Mouse (Mus musculus): Measurements from ENCODE around the gene Adam33. TPM values are rescaled to one million over a fixed set of nuclear protein-coding genes. Genes with fewer than 3 reads are reported as not detected.
A peak's percentile ranks its signal among the peaks of the same experiment; 100 is the strongest.

The Adam33 gene
- polyA plus RNA-seq, 1 experiment from 2014 or later, result 3.2 TPM

DNA sequence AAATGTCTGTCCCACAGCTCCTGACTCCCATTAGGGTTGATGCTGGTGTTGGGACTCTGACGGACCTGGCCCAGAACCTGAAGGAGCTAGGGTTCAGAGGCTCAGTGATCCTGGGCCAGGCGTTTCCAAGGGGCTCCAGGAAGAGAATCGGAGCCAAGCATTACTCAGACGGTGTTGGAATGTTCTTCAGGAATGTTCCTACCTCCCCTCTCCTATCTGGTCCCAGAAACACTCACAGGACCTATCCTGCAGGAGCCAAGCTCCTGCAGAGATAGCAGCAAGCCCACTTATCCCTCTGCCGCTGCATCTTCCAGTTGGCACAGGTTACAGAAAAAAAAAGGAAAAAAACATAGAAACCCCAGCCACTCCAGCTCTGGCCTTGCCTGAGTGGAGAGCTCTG is 2.0 kb downstream of the Adam33 start:
- no peak overlapping the region for H3K4me2 ChIP-seq (replicated peaks; ENCODE audit: low read depth, low read length)

GRCm38 (mm10) chr2:131060784-131061183 is 2.8 kb downstream of the Adam33 start:
- H3K27ac ChIP-seq (ENCODE audit: low read length), result no peak overlapping the region
- H3K9ac ChIP-seq (replicated peaks; ENCODE audit: low read depth), result no peak overlapping the region
- H3K4me2 ChIP-seq (replicated peaks; ENCODE audit: low read depth, low read length), result no peak overlapping the region
- H3K4me1 ChIP-seq (ENCODE audit: insufficient read depth, low read depth, low read length), result peaks cover 4% of the 10 kb centered on the region; the same call in 1 of the 2 replicates
- H3K36me3 ChIP-seq (ENCODE audit: insufficient read depth, low read length), result no peaks in the 10 kb centered on the region
- H3K27me3 ChIP-seq (replicated peaks; ENCODE audit: insufficient read depth, low read length), result peaks cover 6% of the 10 kb centered on the region; the same call in 1 of the 2 replicates
- no peak overlapping the region for H3K4me3 ChIP-seq (ENCODE audit: low read depth, low read length)
- H3K9me3 ChIP-seq (ENCODE audit: low read length), result no peaks in the 10 kb centered on the region
- DNase-seq (ENCODE audit: low spot score) (no peak), ATAC-seq (no peak)
- TF ChIP-seq EP300 (IDR thresholded peaks at IDR 0.05) (no peak), CTCF (IDR thresholded peaks at IDR 0.05) (no peak)
- 70% methylated on average over 6 of the region's 6 CpGs for WGBS

More for the DNA sequence above, 2.0 kb downstream of the Adam33 start:
- DNase-seq (ENCODE audit: low spot score), result no peak
- no peak for TF ChIP-seq EP300 (IDR thresholded peaks at IDR 0.05)
- TF ChIP-seq CTCF (IDR thresholded peaks at IDR 0.05), result no peak
- WGBS, result 31% methylated on average over 5 of the region's 5 CpGs
- Histone ChIP-seq H3K4me1 (ENCODE audit: insufficient read depth, low read depth, low read length) (peaks cover 4% of the 10 kb centered on the region; the same call in 1 of the 2 replicates), H3K36me3 (ENCODE audit: insufficient read depth, low read length) (no peaks in the 10 kb centered on the region), H3K27ac (ENCODE audit: low read length) (no peak overlapping the region), H3K9ac (replicated peaks; ENCODE audit: low read depth) (no peak overlapping the region), H3K27me3 (replicated peaks; ENCODE audit: insufficient read depth, low read length) (0 out of 2 replicates have a peak, but pooled peaks cover 3% of the 10 kb centered on the region), H3K4me3 (ENCODE audit: low read depth, low read length) (no peak overlapping the region), H3K9me3 (ENCODE audit: low read length) (no peaks in the 10 kb centered on the region)
- ATAC-seq, result no peak

GRCm38 (mm10) chr2:131059781-131060540 is 3.7 kb downstream of the Adam33 start:
- ATAC-seq (no peak), DNase-seq (ENCODE audit: low spot score) (no peak)
- H3K36me3 ChIP-seq (ENCODE audit: insufficient read depth, low read length), result no peaks in the 10 kb centered on the region
- H3K4me3 ChIP-seq (ENCODE audit: low read depth, low read length), result no peak overlapping the region
- H3K9ac ChIP-seq (replicated peaks; ENCODE audit: low read depth), result no peak overlapping the region
- peaks cover 13% of the 10 kb centered on the region for H3K27me3 ChIP-seq (replicated peaks; ENCODE audit: insufficient read depth, low read length)
- H3K4me2 ChIP-seq (replicated peaks; ENCODE audit: low read depth, low read length), result no peak overlapping the region
- 64% methylated on average over 9 of the region's 9 CpGs for WGBS
- TF ChIP-seq CTCF (IDR thresholded peaks at IDR 0.05) (no peak), EP300 (IDR thresholded peaks at IDR 0.05) (no peak)
- H3K9me3 ChIP-seq (ENCODE audit: low read length), result no peaks in the 10 kb centered on the region
- H3K27ac ChIP-seq (ENCODE audit: low read length), result no peak overlapping the region
- H3K4me1 ChIP-seq (ENCODE audit: insufficient read depth, low read depth, low read length), result peaks cover 4% of the 10 kb centered on the region; the same call in 1 of the 2 replicates

- ATAC-seq, result no peak
Measured at GRCm38 (mm10) chr2:131059377-131059776, 4.2 kb downstream of the Adam33 start.

GRCm38 (mm10) chr2:131058672-131059071 is 4.9 kb downstream of the Adam33 start:
- no peaks in the 10 kb centered on the region for H3K9me3 ChIP-seq (ENCODE audit: low read length)
- TF ChIP-seq CTCF (IDR thresholded peaks at IDR 0.05), result no peak
- TF ChIP-seq EP300 (IDR thresholded peaks at IDR 0.05), result no peak

More at GRCm38 (mm10) chr2:131059377-131059776, 4.2 kb downstream of the Adam33 start:
- Histone ChIP-seq H3K9ac (replicated peaks; ENCODE audit: low read depth) (no peak overlapping the region), H3K27ac (ENCODE audit: low read length) (no peak overlapping the region), H3K36me3 (ENCODE audit: insufficient read depth, low read length) (no peaks in the 10 kb centered on the region), H3K27me3 (replicated peaks; ENCODE audit: insufficient read depth, low read length) (peaks cover 19% of the 10 kb centered on the region), H3K9me3 (ENCODE audit: low read length) (no peaks in the 10 kb centered on the region), H3K4me3 (ENCODE audit: low read depth, low read length) (no peak overlapping the region), H3K4me2 (replicated peaks; ENCODE audit: low read depth, low read length) (no peak overlapping the region), H3K4me1 (ENCODE audit: insufficient read depth, low read depth, low read length) (peaks cover 4% of the 10 kb centered on the region)
- 17% methylated on average over 1 of the region's 1 CpGs for WGBS
- TF ChIP-seq CTCF (IDR thresholded peaks at IDR 0.05) (no peak), EP300 (IDR thresholded peaks at IDR 0.05) (no peak)
- DNase-seq (ENCODE audit: low spot score), result peak; percentile 36

DNA sequence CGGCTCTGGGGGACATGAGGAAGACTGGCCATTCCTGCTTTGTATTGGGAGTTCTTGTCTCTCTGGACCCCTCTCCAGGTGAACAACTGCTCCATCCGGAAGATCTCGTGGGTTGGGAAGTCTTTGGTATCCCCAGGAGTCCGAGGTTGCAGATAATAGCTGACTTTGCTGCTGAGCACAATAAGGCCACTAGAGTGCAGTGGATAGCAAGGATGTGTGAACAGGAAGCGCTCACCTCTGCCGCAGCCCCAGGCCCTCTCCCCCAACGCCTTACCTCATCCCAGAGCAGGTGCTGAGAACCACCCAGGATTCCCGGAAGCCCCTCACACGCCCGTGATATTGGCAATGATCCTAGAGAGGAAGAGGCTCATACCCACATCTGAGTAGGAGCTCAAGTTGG is 7.4 kb downstream of the Adam33 start:
- ATAC-seq (peak; percentile 46), DNase-seq (ENCODE audit: low spot score) (peak; percentile 56)
- H3K4me1 ChIP-seq (ENCODE audit: insufficient read depth, low read depth, low read length), result peaks cover 8% of the 10 kb centered on the region; the same call in 1 of the 2 replicates
- 4% methylated on average over 10 of the region's 10 CpGs for WGBS
- no peak overlapping the region for H3K4me3 ChIP-seq (ENCODE audit: low read depth, low read length)
- H3K4me2 ChIP-seq (replicated peaks; ENCODE audit: low read depth, low read length), result 0 out of 2 replicates have a peak overlapping the region, but pooled peaks have one; percentile 11
- peaks cover 34% of the 10 kb centered on the region for H3K27me3 ChIP-seq (replicated peaks; ENCODE audit: insufficient read depth, low read length)
- H3K27ac ChIP-seq (ENCODE audit: low read length), result no peak overlapping the region
- TF ChIP-seq EP300 (IDR thresholded peaks at IDR 0.05) (no peak), CTCF (IDR thresholded peaks at IDR 0.05) (peak; percentile 74)
- no peak overlapping the region for H3K9ac ChIP-seq (replicated peaks; ENCODE audit: low read depth)
- no peaks in the 10 kb centered on the region for H3K36me3 ChIP-seq (ENCODE audit: insufficient read depth, low read length)
- H3K9me3 ChIP-seq (ENCODE audit: low read length), result no peaks in the 10 kb centered on the region

More at GRCm38 (mm10) chr2:131058672-131059071, 4.9 kb downstream of the Adam33 start:
- H3K4me1 ChIP-seq (ENCODE audit: insufficient read depth, low read depth, low read length), result peaks cover 11% of the 10 kb centered on the region
- no peak for ATAC-seq
- H3K4me2 ChIP-seq (replicated peaks; ENCODE audit: low read depth, low read length), result no peak overlapping the region
- 90% methylated on average over 8 of the region's 8 CpGs for WGBS
- H3K27me3 ChIP-seq (replicated peaks; ENCODE audit: insufficient read depth, low read length), result peaks cover 26% of the 10 kb centered on the region
- no peak for DNase-seq (ENCODE audit: low spot score)
- no peak overlapping the region for H3K27ac ChIP-seq (ENCODE audit: low read length)
- no peaks in the 10 kb centered on the region for H3K36me3 ChIP-seq (ENCODE audit: insufficient read depth, low read length)
- no peak overlapping the region for H3K4me3 ChIP-seq (ENCODE audit: low read depth, low read length)
- no peak overlapping the region for H3K9ac ChIP-seq (replicated peaks; ENCODE audit: low read depth)
